Mouse (Mus musculus) adipose tissue, adult 10 weeks (tissue): Measurements from ENCODE around the gene Cbwd1. TPM values are rescaled to one million over a fixed set of nuclear protein-coding genes. Genes with fewer than 3 reads are reported as not detected.

Experiments
- polyA plus RNA-seq: library from polyadenylated mRNA; stranded (reverse); fragments of 350-450 nt; fragmentation: Illumina TruSeq; extraction: RNeasy Lipid Tissue Mini Kit (QIAGEN cat#74804); gene quantifications from one replicate; pipeline ENCODE4 v1.2.3, GENCODE M21; 2014; ENCODE audit warnings: low read depth, low replicate concordance

The Cbwd1 gene
- 15.5 TPM for polyA plus RNA-seq

DNA sequence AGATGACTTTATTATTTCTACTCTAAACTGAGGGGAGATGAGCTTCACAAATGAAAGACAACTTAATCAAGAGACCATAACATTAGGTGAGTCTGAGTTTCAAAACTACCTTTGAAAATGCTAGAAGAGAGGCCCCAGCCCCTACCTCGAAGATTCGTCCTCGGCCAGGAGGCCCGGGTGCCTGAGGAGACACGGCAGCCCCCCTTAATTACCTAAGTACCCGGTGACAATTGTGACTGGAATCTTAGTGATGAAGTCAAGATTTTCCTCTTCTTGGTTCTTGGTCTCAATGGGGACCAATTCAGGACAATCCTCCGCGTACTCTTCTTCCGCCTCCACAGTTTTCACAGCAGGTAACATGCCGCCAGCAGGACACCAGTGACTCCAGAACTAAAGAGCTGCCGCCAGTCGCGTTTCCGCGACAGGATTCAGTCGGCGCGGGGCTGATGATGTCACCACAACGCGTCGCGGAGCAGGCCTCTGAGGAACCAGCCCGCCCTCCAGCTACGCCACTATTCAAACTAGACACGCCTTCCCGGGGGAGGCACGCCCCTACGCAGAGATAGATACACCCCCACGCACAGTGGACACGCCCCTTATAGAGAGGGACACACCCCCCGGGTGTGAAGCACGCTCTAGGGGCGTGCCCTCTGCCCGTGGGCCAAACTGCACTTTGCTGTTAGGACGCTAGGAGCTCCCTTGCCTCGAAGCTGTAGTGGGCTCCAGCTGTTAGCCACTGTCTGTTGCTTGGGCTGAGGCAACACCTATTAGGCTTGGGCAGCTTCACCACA lies at the start of gene Cbwd1:
Cbwd1 (minus strand) TSS at position 439 of the 791 bp plus-strand sequence.

GRCm38 (mm10) chr19:24999201-24999886 lies 37.9 kb upstream of the Cbwd1 start, which contains the start of gene Dock8:
TSS of gene Dock8 (plus strand) at chr19:24999534.

GRCm38 (mm10) chr19:24900581-24901220 lies 60.7 kb downstream of the Cbwd1 start, which contains the start of gene Foxd4:
TSS of gene Foxd4 (minus strand) at chr19:24901197.

DNA sequence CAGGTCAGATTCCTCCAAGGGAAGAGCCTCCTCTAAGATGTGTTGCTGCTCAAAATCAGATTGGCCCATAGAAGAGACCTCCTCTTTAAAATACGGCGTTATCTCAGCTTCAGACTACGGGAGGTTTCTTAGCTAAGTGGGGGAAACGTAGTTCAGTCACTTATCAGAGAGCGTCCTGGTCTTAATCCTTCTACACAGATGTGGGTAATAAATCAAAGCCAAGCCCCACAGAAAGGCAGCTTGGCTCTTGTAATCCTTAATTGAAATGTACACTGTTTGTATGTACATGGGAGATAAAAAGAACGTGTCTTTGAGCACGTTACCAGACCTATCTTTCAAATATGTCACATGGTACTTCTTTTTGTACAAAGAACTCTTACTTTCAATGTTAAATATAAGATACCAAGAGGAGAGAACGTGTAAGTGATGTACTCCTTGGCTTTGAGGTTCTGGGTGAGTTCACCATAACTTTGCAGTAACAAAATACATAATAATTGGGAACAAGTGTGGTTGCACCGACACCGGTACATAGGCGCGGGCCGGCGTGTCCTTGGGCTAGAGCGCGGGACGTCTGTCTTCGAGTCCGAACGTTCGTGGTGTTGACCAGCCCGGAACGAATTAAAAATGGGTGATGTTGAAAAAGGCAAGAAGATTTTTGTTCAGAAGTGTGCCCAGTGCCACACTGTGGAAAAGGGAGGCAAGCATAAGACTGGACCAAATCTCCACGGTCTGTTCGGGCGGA lies 86.1 kb downstream of the Cbwd1 start, which contains the start of gene Gm10053:
Gm10053 (plus strand) TSS at position 558 of the 742 bp plus-strand sequence.

Other genes with a start within 250 kb of the Cbwd1 start
- 30.3 TPM for gene Pgm5, start 99.8 kb downstream of the Cbwd1 start, polyA plus RNA-seq
- 124 TPM for gene Gm10053, start 85.9 kb downstream of the Cbwd1 start, polyA plus RNA-seq
- not detected for gene Foxd4, start 60.4 kb downstream of the Cbwd1 start, polyA plus RNA-seq
- 5.7 TPM for gene Dock8, start 37.9 kb upstream of the Cbwd1 start, polyA plus RNA-seq